Mouse (Mus musculus) neural tube, embryonic 14.5 days (tissue): ENCODE data around the gene Evl. TPM values are rescaled to one million over a fixed set of nuclear protein-coding genes. Genes with fewer than 3 reads are reported as not detected.
"Not testable (repeated sequence)": the region's sequence is repeated elsewhere in the genome, so short reads cannot be mapped to it uniquely, and the experiment has no call there.

Source experiments
- ATAC-seq: fragments of 200-750 bp; cut with Nextera tagmentation; 2 replicates; pipeline ENCODE4 v1.8.0; 2017; ENCODE audit warnings: low read depth, mild to moderate bottlenecking, moderate TSS enrichment, moderate library complexity
- H3K27ac ChIP-seq: fragments of 300-500 bp; sonication (generic); 2 replicates; pipeline ENCODE4 v1.5.1; 2014; ENCODE audit warnings: low read depth, mild to moderate bottlenecking, control low read depth, low read length, moderate library complexity, mixed read lengths
- H3K27me3 ChIP-seq: fragments of 300-500 bp; sonication (generic); 2 replicates; pipeline ENCODE4 v1.6.1; 2014; ENCODE audit warnings: low read length; ENCODE audit not compliant: control insufficient read depth, insufficient read depth
- H3K36me3 ChIP-seq: fragments of 300-500 bp; sonication (generic); 2 replicates; pipeline ENCODE4 v1.6.1; 2014; ENCODE audit warnings: low read length, mixed read lengths; ENCODE audit not compliant: control insufficient read depth, insufficient read depth
- H3K4me1 ChIP-seq: fragments of 300-500 bp; sonication (generic); 2 replicates; pipeline ENCODE4 v1.6.1; 2014; ENCODE audit warnings: low read length; ENCODE audit not compliant: control insufficient read depth, insufficient read depth
- H3K4me2 ChIP-seq: fragments of 300-500 bp; sonication (generic); 2 replicates; pipeline ENCODE4 v1.6.1; 2014; ENCODE audit warnings: mild to moderate bottlenecking, low read depth, low read length, control low read depth
- H3K4me3 ChIP-seq: fragments of 300-500 bp; sonication (generic); 2 replicates; pipeline ENCODE4 v1.5.1; 2014; ENCODE audit warnings: low read depth, low read length, control low read depth, mixed read lengths
- H3K9ac ChIP-seq: fragments of 300-500 bp; sonication (generic); replicated peaks from 2 replicates; pipeline ENCODE4 v1.6.1; 2014; ENCODE audit warnings: low read depth, mild to moderate bottlenecking, control low read depth, low read length, mixed read lengths
- H3K9me3 ChIP-seq: fragments of 300-500 bp; sonication (generic); 2 replicates; pipeline ENCODE4 v1.6.1; 2016; ENCODE audit warnings: low read length; ENCODE audit not compliant: control insufficient read depth
- WGBS: fragments of 180-500 bp; shearing (Covaris S2); extraction: QIAGEN DNeasy Blood & Tissue Kit; methylation state at CpG from one replicate; pipeline ENCODE4 v1.1.7; 2014; 5-methylcytosine and 5-hydroxymethylcytosine counted together
- polyA plus RNA-seq: library from polyadenylated mRNA; unstranded; fragments of >200 nt; fragmentation: Nextera tagmentation; extraction: Ambion mirVana; gene quantifications from 2 replicates; pipeline ENCODE4 v1.2.1, GENCODE M21; 2014

Gene Evl
- polyA plus RNA-seq, 1 experiment from 2014 or later, result 265 TPM

GRCm38 (mm10) chr12:108709386-108709785, 154.9 kb downstream of the Evl start:
- no peaks in the 10 kb centered on the region for H3K9me3 ChIP-seq
- H3K36me3 ChIP-seq, result no peaks in the 10 kb centered on the region
- H3K27me3 ChIP-seq, result no peaks in the 10 kb centered on the region
- H3K27ac ChIP-seq, result no peak overlapping the region
- no peak overlapping the region for H3K9ac ChIP-seq
- H3K4me3 ChIP-seq, result no peak overlapping the region
- no peak for ATAC-seq
- H3K4me2 ChIP-seq, result no peak overlapping the region
- no peaks in the 10 kb centered on the region for H3K4me1 ChIP-seq
- 85% methylated on average over 6 of the region's 6 CpGs for WGBS

- 84% methylated on average over 6 of the region's 6 CpGs for WGBS
- no peak overlapping the region for H3K4me2 ChIP-seq
- no peaks in the 10 kb centered on the region for H3K36me3 ChIP-seq
- no peak overlapping the region for H3K4me3 ChIP-seq
- no peak overlapping the region for H3K9ac ChIP-seq
- H3K27ac ChIP-seq, result no peak overlapping the region
- H3K9me3 ChIP-seq, result no peaks in the 10 kb centered on the region
- no peaks in the 10 kb centered on the region for H3K27me3 ChIP-seq
- H3K4me1 ChIP-seq, result no peaks in the 10 kb centered on the region
- no peak for ATAC-seq
These were observed 155.6 kb downstream of the Evl start for GRCm38 (mm10) chr12:108709964-108710765.

GRCm38 (mm10) chr12:108710861-108711615, 156.5 kb downstream of the Evl start:
- WGBS, result 83% methylated on average over 9 of the region's 9 CpGs
- Histone ChIP-seq H3K4me1 (no peaks in the 10 kb centered on the region), H3K4me2 (no peak overlapping the region), H3K9ac (no peak overlapping the region), H3K36me3 (no peaks in the 10 kb centered on the region), H3K9me3 (no peaks in the 10 kb centered on the region), H3K27ac (no peak overlapping the region), H3K4me3 (no peak overlapping the region), H3K27me3 (no peaks in the 10 kb centered on the region)
- no peak for ATAC-seq

- Histone ChIP-seq H3K4me3 (no peak overlapping the region), H3K27me3 (no peaks in the 10 kb centered on the region), H3K9ac (no peak overlapping the region), H3K27ac (no peak overlapping the region), H3K36me3 (no peaks in the 10 kb centered on the region), H3K4me2 (no peak overlapping the region), H3K4me1 (no peaks in the 10 kb centered on the region), H3K9me3 (no peaks in the 10 kb centered on the region)
- no peak for ATAC-seq
- WGBS, result 78% methylated on average over 4 of the region's 4 CpGs
These were observed 158.0 kb downstream of the Evl start for GRCm38 (mm10) chr12:108712481-108712880.

- WGBS, result 94% methylated on average over 14 of the region's 14 CpGs
- not testable (repeated sequence) for H3K9me3 ChIP-seq, H3K4me1 ChIP-seq, H3K9ac ChIP-seq, H3K36me3 ChIP-seq, H3K4me2 ChIP-seq, H3K4me3 ChIP-seq, ATAC-seq, H3K27ac ChIP-seq, H3K27me3 ChIP-seq
These were observed 159.5 kb downstream of the Evl start for GRCm38 (mm10) chr12:108713972-108714371.

- Histone ChIP-seq H3K27ac (no peak overlapping the region), H3K9me3 (no peaks in the 10 kb centered on the region), H3K4me1 (no peaks in the 10 kb centered on the region), H3K4me3 (no peak overlapping the region), H3K4me2 (no peak overlapping the region), H3K9ac (no peak overlapping the region), H3K36me3 (no peaks in the 10 kb centered on the region), H3K27me3 (no peaks in the 10 kb centered on the region)
- 81% methylated on average over 5 of the region's 5 CpGs for WGBS
- ATAC-seq, result no peak
These were observed 161.3 kb downstream of the Evl start for GRCm38 (mm10) chr12:108715854-108716253.

GRCm38 (mm10) chr12:108718485-108718884, 164.0 kb downstream of the Evl start:
- no peak overlapping the region for H3K4me3 ChIP-seq
- no peaks in the 10 kb centered on the region for H3K4me1 ChIP-seq
- 93% methylated on average over 3 of the region's 3 CpGs for WGBS
- H3K9ac ChIP-seq, result no peak overlapping the region
- no peaks in the 10 kb centered on the region for H3K36me3 ChIP-seq
- H3K4me2 ChIP-seq, result no peak overlapping the region
- ATAC-seq, result no peak
- H3K27me3 ChIP-seq, result no peaks in the 10 kb centered on the region
- H3K27ac ChIP-seq, result no peak overlapping the region
- no peaks in the 10 kb centered on the region for H3K9me3 ChIP-seq

- no peak overlapping the region for H3K4me2 ChIP-seq
- 93% methylated on average over 4 of the region's 4 CpGs for WGBS
- no peak overlapping the region for H3K9ac ChIP-seq
- H3K9me3 ChIP-seq, result no peaks in the 10 kb centered on the region
- no peaks in the 10 kb centered on the region for H3K4me1 ChIP-seq
- no peaks in the 10 kb centered on the region for H3K27me3 ChIP-seq
- H3K4me3 ChIP-seq, result no peak overlapping the region
- no peak overlapping the region for H3K27ac ChIP-seq
- H3K36me3 ChIP-seq, result no peaks in the 10 kb centered on the region
- no peak for ATAC-seq
These were observed 167.9 kb downstream of the Evl start for GRCm38 (mm10) chr12:108722464-108722863.

GRCm38 (mm10) chr12:108723841-108724240, 169.3 kb downstream of the Evl start:
- Histone ChIP-seq H3K9ac (no peak overlapping the region), H3K36me3 (no peaks in the 10 kb centered on the region), H3K27ac (no peak overlapping the region), H3K9me3 (no peaks in the 10 kb centered on the region), H3K4me2 (no peak overlapping the region), H3K4me1 (no peaks in the 10 kb centered on the region), H3K27me3 (no peaks in the 10 kb centered on the region), H3K4me3 (no peak overlapping the region)
- 91% methylated on average over 3 of the region's 3 CpGs for WGBS
- no peak for ATAC-seq
